Mouse (Mus musculus): Measurements from ENCODE around the gene Unc13b. TPM values are rescaled to one million over a fixed set of nuclear protein-coding genes. Genes with fewer than 3 reads are reported as not detected.

Gene Unc13b
- polyA plus RNA-seq, 1 experiment from 2014 or later: 15.1 TPM

- 32% methylated on average over 3 of the region's 3 CpGs for WGBS
- no peaks in the 10 kb centered on the region for H3K36me3 ChIP-seq (ENCODE audit: poor library complexity, severe bottlenecking)
These were observed 944 bp downstream of the Unc13b start for GRCm38 (mm10) chr4:43059697-43060096.

GRCm38 (mm10) chr4:43060286-43060685 lies 1.5 kb downstream of the Unc13b start:
- WGBS: 32% methylated on average over 3 of the region's 3 CpGs
- Histone ChIP-seq H3K9ac (no peak overlapping the region), H3K9me3 (replicated peaks) (no peaks in the 10 kb centered on the region), H3K27me3 (no peaks in the 10 kb centered on the region), H3K4me2 (peak overlapping the region; percentile 75), H3K36me3 (ENCODE audit: poor library complexity, severe bottlenecking) (0 out of 2 replicates have a peak, but pooled peaks cover 1% of the 10 kb centered on the region), H3K4me3 (0 out of 2 replicates have a peak overlapping the region, but pooled peaks have one; percentile 79), H3K27ac (no peak overlapping the region), H3K4me1 (peaks cover 21% of the 10 kb centered on the region)
- ATAC-seq: no peak

More at GRCm38 (mm10) chr4:43059697-43060096, 944 bp downstream of the Unc13b start:
- Histone ChIP-seq H3K9ac (peak overlapping the region; percentile 84), H3K4me1 (peaks cover 21% of the 10 kb centered on the region), H3K4me2 (peak overlapping the region; percentile 75), H3K4me3 (peak overlapping the region; percentile 79), H3K27me3 (no peaks in the 10 kb centered on the region), H3K27ac (no peak overlapping the region), H3K9me3 (replicated peaks) (no peaks in the 10 kb centered on the region)
- ATAC-seq: no peak

- Histone ChIP-seq H3K36me3 (ENCODE audit: poor library complexity, severe bottlenecking) (0 out of 2 replicates have a peak, but pooled peaks cover 2% of the 10 kb centered on the region), H3K9ac (no peak overlapping the region), H3K27me3 (no peaks in the 10 kb centered on the region), H3K4me3 (no peak overlapping the region), H3K9me3 (replicated peaks) (no peaks in the 10 kb centered on the region), H3K4me1 (peaks cover 5% of the 10 kb centered on the region; the same call in 1 of the 2 replicates), H3K27ac (no peak overlapping the region), H3K4me2 (no peak overlapping the region)
- no peak for ATAC-seq
- WGBS: 92% methylated on average over 4 of the region's 4 CpGs
These were observed 6.7 kb downstream of the Unc13b start for GRCm38 (mm10) chr4:43065471-43065870.

GRCm38 (mm10) chr4:43074923-43075322 lies 16.2 kb downstream of the Unc13b start:
- no peak overlapping the region for H3K9ac ChIP-seq
- no peaks in the 10 kb centered on the region for H3K27me3 ChIP-seq
- no peaks in the 10 kb centered on the region for H3K4me1 ChIP-seq
- no peak overlapping the region for H3K4me2 ChIP-seq
- H3K4me3 ChIP-seq: no peak overlapping the region
- no peak overlapping the region for H3K27ac ChIP-seq
- no peaks in the 10 kb centered on the region for H3K36me3 ChIP-seq (ENCODE audit: poor library complexity, severe bottlenecking)
- H3K9me3 ChIP-seq (replicated peaks): no peaks in the 10 kb centered on the region
- no peak for ATAC-seq

- Histone ChIP-seq H3K4me1 (no peaks in the 10 kb centered on the region), H3K4me2 (no peak overlapping the region)
These were observed 19.4 kb downstream of the Unc13b start for GRCm38 (mm10) chr4:43078071-43078718.

GRCm38 (mm10) chr4:43082458-43082857 lies 23.7 kb downstream of the Unc13b start:
- no peak overlapping the region for H3K9ac ChIP-seq
- H3K36me3 ChIP-seq (ENCODE audit: poor library complexity, severe bottlenecking): no peaks in the 10 kb centered on the region
- H3K4me2 ChIP-seq: no peak overlapping the region
- H3K4me1 ChIP-seq: no peaks in the 10 kb centered on the region
- no peak overlapping the region for H3K27ac ChIP-seq
- H3K4me3 ChIP-seq: no peak overlapping the region
- H3K9me3 ChIP-seq (replicated peaks): no peaks in the 10 kb centered on the region
- H3K27me3 ChIP-seq: no peaks in the 10 kb centered on the region
- 83% methylated on average over 2 of the region's 2 CpGs for WGBS
- ATAC-seq: no peak

More at GRCm38 (mm10) chr4:43078071-43078718, 19.4 kb downstream of the Unc13b start:
- no peaks in the 10 kb centered on the region for H3K27me3 ChIP-seq
- no peaks in the 10 kb centered on the region for H3K9me3 ChIP-seq (replicated peaks)
- H3K27ac ChIP-seq: no peak overlapping the region
- no peak for ATAC-seq
- H3K9ac ChIP-seq: no peak overlapping the region
- H3K4me3 ChIP-seq: no peak overlapping the region
- whole genome bisulfite sequencing: 59% methylated on average over 7 of the region's 7 CpGs
- no peaks in the 10 kb centered on the region for H3K36me3 ChIP-seq (ENCODE audit: poor library complexity, severe bottlenecking)

- no peaks in the 10 kb centered on the region for H3K9me3 ChIP-seq (replicated peaks)
- no peak overlapping the region for H3K27ac ChIP-seq
- no peaks in the 10 kb centered on the region for H3K27me3 ChIP-seq
- 90% methylated on average over 2 of the region's 2 CpGs for WGBS
- no peak overlapping the region for H3K4me2 ChIP-seq
- no peak for ATAC-seq
- H3K9ac ChIP-seq: no peak overlapping the region
- no peaks in the 10 kb centered on the region for H3K36me3 ChIP-seq (ENCODE audit: poor library complexity, severe bottlenecking)
- no peak overlapping the region for H3K4me3 ChIP-seq
- no peaks in the 10 kb centered on the region for H3K4me1 ChIP-seq
These were observed 31.2 kb downstream of the Unc13b start for GRCm38 (mm10) chr4:43089950-43090349.

- no peaks in the 10 kb centered on the region for H3K27me3 ChIP-seq
- no peak overlapping the region for H3K9ac ChIP-seq
- H3K9me3 ChIP-seq (replicated peaks): no peaks in the 10 kb centered on the region
- no peaks in the 10 kb centered on the region for H3K4me1 ChIP-seq
- H3K27ac ChIP-seq: no peak overlapping the region
- H3K36me3 ChIP-seq (ENCODE audit: poor library complexity, severe bottlenecking): 0 out of 2 replicates have a peak, but pooled peaks cover 5% of the 10 kb centered on the region
- 92% methylated on average over 4 of the region's 4 CpGs for WGBS
- H3K4me2 ChIP-seq: no peak overlapping the region
- no peak overlapping the region for H3K4me3 ChIP-seq
- no peak for ATAC-seq
These were observed 32.4 kb downstream of the Unc13b start for GRCm38 (mm10) chr4:43091183-43091582.

GRCm38 (mm10) chr4:43113491-43113890 lies 54.7 kb downstream of the Unc13b start:
- no peak overlapping the region for H3K4me3 ChIP-seq
- H3K9ac ChIP-seq: no peak overlapping the region
- H3K27ac ChIP-seq: no peak overlapping the region
- H3K36me3 ChIP-seq (ENCODE audit: poor library complexity, severe bottlenecking): 0 out of 2 replicates have a peak, but pooled peaks cover 7% of the 10 kb centered on the region
- no peaks in the 10 kb centered on the region for H3K4me1 ChIP-seq
- no peak overlapping the region for H3K4me2 ChIP-seq
- H3K27me3 ChIP-seq: no peaks in the 10 kb centered on the region
- H3K9me3 ChIP-seq (replicated peaks): no peaks in the 10 kb centered on the region
- no peak for ATAC-seq

GRCm38 (mm10) chr4:43114512-43114911 lies 55.8 kb downstream of the Unc13b start:
- H3K9ac ChIP-seq: no peak overlapping the region
- 0 out of 2 replicates have a peak, but pooled peaks cover 7% of the 10 kb centered on the region for H3K36me3 ChIP-seq (ENCODE audit: poor library complexity, severe bottlenecking)
- no peak for ATAC-seq
- WGBS: 88% methylated on average over 2 of the region's 2 CpGs
- no peaks in the 10 kb centered on the region for H3K27me3 ChIP-seq
- H3K9me3 ChIP-seq (replicated peaks): no peaks in the 10 kb centered on the region
- H3K4me3 ChIP-seq: no peak overlapping the region
- H3K4me2 ChIP-seq: no peak overlapping the region
- no peaks in the 10 kb centered on the region for H3K4me1 ChIP-seq
- no peak overlapping the region for H3K27ac ChIP-seq

GRCm38 (mm10) chr4:43114946-43115345 lies 56.2 kb downstream of the Unc13b start:
- H3K4me2 ChIP-seq: no peak overlapping the region
- H3K27me3 ChIP-seq: no peaks in the 10 kb centered on the region
- ATAC-seq: no peak
- H3K9me3 ChIP-seq (replicated peaks): no peaks in the 10 kb centered on the region
- 22% methylated on average over 2 of the region's 2 CpGs for WGBS
- H3K9ac ChIP-seq: no peak overlapping the region
- 0 out of 2 replicates have a peak, but pooled peaks cover 7% of the 10 kb centered on the region for H3K36me3 ChIP-seq (ENCODE audit: poor library complexity, severe bottlenecking)
- no peaks in the 10 kb centered on the region for H3K4me1 ChIP-seq
- H3K4me3 ChIP-seq: no peak overlapping the region
- H3K27ac ChIP-seq: no peak overlapping the region

- no peak overlapping the region for H3K27ac ChIP-seq
- no peaks in the 10 kb centered on the region for H3K27me3 ChIP-seq
- no peaks in the 10 kb centered on the region for H3K36me3 ChIP-seq (ENCODE audit: poor library complexity, severe bottlenecking)
- H3K4me3 ChIP-seq: no peak overlapping the region
- H3K9me3 ChIP-seq (replicated peaks): no peaks in the 10 kb centered on the region
- H3K4me2 ChIP-seq: no peak overlapping the region
- no peaks in the 10 kb centered on the region for H3K4me1 ChIP-seq
- WGBS: 91% methylated on average over 2 of the region's 2 CpGs
- ATAC-seq: no peak
- no peak overlapping the region for H3K9ac ChIP-seq
These were observed 57.5 kb downstream of the Unc13b start for GRCm38 (mm10) chr4:43116249-43116648.

- H3K4me2 ChIP-seq: no peak overlapping the region
- no peak overlapping the region for H3K4me3 ChIP-seq
- H3K9ac ChIP-seq: no peak overlapping the region
- H3K4me1 ChIP-seq: no peaks in the 10 kb centered on the region
- no peaks in the 10 kb centered on the region for H3K9me3 ChIP-seq (replicated peaks)
- 85% methylated on average over 3 of the region's 3 CpGs for WGBS
- no peak overlapping the region for H3K27ac ChIP-seq
- H3K27me3 ChIP-seq: no peaks in the 10 kb centered on the region
- no peaks in the 10 kb centered on the region for H3K36me3 ChIP-seq (ENCODE audit: poor library complexity, severe bottlenecking)
- ATAC-seq: no peak
These were observed 71.0 kb downstream of the Unc13b start for GRCm38 (mm10) chr4:43129750-43130149.

Measured in forebrain, embryonic 13.5 days (tissue).